12 mouse cellular contexts compared by ENCODE assay signal in genomic region chr2:5287044-5287380, GRCm38 (mm10).
A peak's percentile ranks its signal among the peaks of the same experiment; 100 is the strongest.
DNase-seq lines count a peak whose midpoint lies in the region; ATAC-seq and TF ChIP-seq lines count a peak whose summit lies in the region.
"Had no signal": no experiment of that assay in that cellular context is flagged by ENCODE, and none has a peak within 500 bp of the region (broad histone marks: within the 10 kb centered on the region; RNA-seq: fewer than 3 reads in every experiment).

No protein-coding gene starts in this region.

- no peaks in the 10 kb centered on the region for H3K27me3 ChIP-seq in liver, postnatal 0 days (ENCODE audit: insufficient read depth, low read length)
- no peaks in the 10 kb centered on the region for H3K27me3 ChIP-seq in intestine, postnatal 0 days (replicated peaks; ENCODE audit: control insufficient read depth, insufficient read depth, low read length)
- no peaks in the 10 kb centered on the region for H3K27me3 ChIP-seq in stomach, embryonic 16.5 days (ENCODE audit: control insufficient read depth, insufficient read depth, low read length)
- H3K27me3 ChIP-seq: liver, embryonic 15.5 days had no signal

- no peak for TF ChIP-seq EP300 in liver, postnatal 0 days (IDR thresholded peaks at IDR 0.05; ENCODE audit: low read depth)

- no peak for ATAC-seq in liver, postnatal 0 days
- no peak for ATAC-seq in intestine, postnatal 0 days
- ATAC-seq in stomach, embryonic 16.5 days (ENCODE audit: insufficient read depth, low FRiP score): peak; percentile 26; the same call in 1 of the 2 replicates
- ATAC-seq: forebrain, postnatal 0 days had no signal

- no peak overlapping the region for H3K4me2 ChIP-seq in liver, postnatal 0 days (ENCODE audit: low read depth, low read length)
- H3K4me2 ChIP-seq in intestine, postnatal 0 days (replicated peaks; ENCODE audit: low read depth): no peak overlapping the region
- H3K4me2 ChIP-seq in stomach, embryonic 16.5 days (ENCODE audit: low read depth, low read length): no peak overlapping the region
- H3K4me2 ChIP-seq: hindbrain, embryonic 14.5 days; liver, embryonic 15.5 days had no signal

- H3K4me3 ChIP-seq in liver, postnatal 0 days (ENCODE audit: low read depth, low read length): no peak overlapping the region
- no peak overlapping the region for H3K4me3 ChIP-seq in intestine, postnatal 0 days (ENCODE audit: low read depth, low read length)
- no peak overlapping the region for H3K4me3 ChIP-seq in stomach, embryonic 16.5 days (replicated peaks; ENCODE audit: low read length)
- H3K4me3 ChIP-seq: liver, embryonic 15.5 days had no signal

- peak; percentile 18 for DNase-seq in adrenal gland, postnatal 14 days
- DNase-seq in adrenal gland, adult (ENCODE audit: inconsistent age in 2 of 2, low spot score in 1 of 2): no peak
- peak; percentile 6 for DNase-seq in liver, postnatal 0 days
- DNase-seq in liver: no peak
- DNase-seq in thymus, adult 18-20 months: no peak
- no peak for DNase-seq in cerebellum, postnatal 14 days
- DNase-seq: forebrain, postnatal 0 days; gastrocnemius, postnatal 36 days had no signal

- no peak overlapping the region for H3K27ac ChIP-seq in liver, postnatal 0 days (ENCODE audit: low read depth)
- 0 out of 2 replicates have a peak overlapping the region, but pooled peaks have one; percentile 23 for H3K27ac ChIP-seq in intestine, postnatal 0 days (ENCODE audit: low read depth, low read length)
- peak overlapping the region; percentile 92 for H3K27ac ChIP-seq in stomach, embryonic 16.5 days (ENCODE audit: low read length)
- H3K27ac ChIP-seq: hindbrain, embryonic 14.5 days; liver, embryonic 15.5 days had no signal

- no peak for TF ChIP-seq CTCF in liver, postnatal 0 days (IDR thresholded peaks at IDR 0.05; ENCODE audit: low read depth)
- no peak for TF ChIP-seq CTCF in intestine, postnatal 0 days (IDR thresholded peaks at IDR 0.05; ENCODE audit: low read depth)

- no peak overlapping the region for H3K9ac ChIP-seq in liver, postnatal 0 days (replicated peaks)
- H3K9ac ChIP-seq in intestine, postnatal 0 days (ENCODE audit: low read depth, low read length): no peak overlapping the region
- H3K9ac ChIP-seq in stomach, embryonic 16.5 days (ENCODE audit: low read length): no peak overlapping the region
- H3K9ac ChIP-seq: forebrain, postnatal 0 days; hindbrain, embryonic 14.5 days; liver, embryonic 15.5 days had no signal

- no peaks in the 10 kb centered on the region for H3K9me3 ChIP-seq in liver, postnatal 0 days (ENCODE audit: low read length)
- no peaks in the 10 kb centered on the region for H3K9me3 ChIP-seq in intestine, postnatal 0 days (ENCODE audit: control insufficient read depth)
- peaks cover 7% of the 10 kb centered on the region for H3K9me3 ChIP-seq in stomach, embryonic 16.5 days (replicated peaks; ENCODE audit: control insufficient read depth, low read length)
- H3K9me3 ChIP-seq: liver, embryonic 15.5 days had no signal

- no peaks in the 10 kb centered on the region for H3K4me1 ChIP-seq in liver, postnatal 0 days (ENCODE audit: insufficient read depth)
- H3K4me1 ChIP-seq in intestine, postnatal 0 days (replicated peaks; ENCODE audit: control insufficient read depth, insufficient read depth, low read length): no peaks in the 10 kb centered on the region
- peaks cover 13% of the 10 kb centered on the region for H3K4me1 ChIP-seq in stomach, embryonic 16.5 days (ENCODE audit: control insufficient read depth, insufficient read depth, low read length)
- H3K4me1 ChIP-seq: liver, embryonic 15.5 days had no signal

- H3K36me3 ChIP-seq in liver, postnatal 0 days (replicated peaks; ENCODE audit: insufficient read depth, low read length): no peaks in the 10 kb centered on the region
- H3K36me3 ChIP-seq in intestine, postnatal 0 days (ENCODE audit: control insufficient read depth, insufficient read depth): no peaks in the 10 kb centered on the region
- H3K36me3 ChIP-seq in stomach, embryonic 16.5 days (ENCODE audit: control insufficient read depth, insufficient read depth, low read length): no peaks in the 10 kb centered on the region
- H3K36me3 ChIP-seq: liver, embryonic 15.5 days had no signal

- WGBS in liver, postnatal 0 days (ENCODE audit: insufficient replicate concordance): 82% methylated on average over 3 of the region's 3 CpGs
- 69% methylated on average over 3 of the region's 3 CpGs for WGBS in intestine, postnatal 0 days
- 62% methylated on average over 3 of the region's 3 CpGs for WGBS in stomach, embryonic 16.5 days

Comparison
In these comparisons a context has a peak if more than half of its experiments do, and no peak if none do; other contexts are left out.
1. DNase-seq: peak in adrenal gland, postnatal 14 days (single experiment) and liver, postnatal 0 days (single experiment); none in adrenal gland, adult (0 of 2), liver (single experiment), thymus, adult 18-20 months (0 of 2) and cerebellum, postnatal 14 days (0 of 2).